Mouse (Mus musculus): Measurements from ENCODE around the gene Lsg1.

The Lsg1 gene

GRCm38 (mm10) chr16:30600431-30601045 lies 13.1 kb upstream of the Lsg1 start:
- peak; percentile 25 to 36 for DNase-seq

- peak; percentile 70 to 73 for DNase-seq
Observed at GRCm38 (mm10) chr16:30599491-30600268, 12.3 kb upstream of the Lsg1 start, which contains the start of gene Fam43a. Gene Fam43a, plus strand, starts transcription at chr16:30599723.

- DNase-seq, result peak; percentile 76 to 83
Observed at GRCm38 (mm10) chr16:30596959-30597681, 9.7 kb upstream of the Lsg1 start.

GRCm38 (mm10) chr16:30595835-30596557 lies 8.6 kb upstream of the Lsg1 start:
- DNase-seq, result no peak

GRCm38 (mm10) chr16:30595356-30595755 lies 8.0 kb upstream of the Lsg1 start:
- DNase-seq, result no peak

- DNase-seq, result no peak
Observed at GRCm38 (mm10) chr16:30591990-30592389, 4.6 kb upstream of the Lsg1 start.

DNA sequence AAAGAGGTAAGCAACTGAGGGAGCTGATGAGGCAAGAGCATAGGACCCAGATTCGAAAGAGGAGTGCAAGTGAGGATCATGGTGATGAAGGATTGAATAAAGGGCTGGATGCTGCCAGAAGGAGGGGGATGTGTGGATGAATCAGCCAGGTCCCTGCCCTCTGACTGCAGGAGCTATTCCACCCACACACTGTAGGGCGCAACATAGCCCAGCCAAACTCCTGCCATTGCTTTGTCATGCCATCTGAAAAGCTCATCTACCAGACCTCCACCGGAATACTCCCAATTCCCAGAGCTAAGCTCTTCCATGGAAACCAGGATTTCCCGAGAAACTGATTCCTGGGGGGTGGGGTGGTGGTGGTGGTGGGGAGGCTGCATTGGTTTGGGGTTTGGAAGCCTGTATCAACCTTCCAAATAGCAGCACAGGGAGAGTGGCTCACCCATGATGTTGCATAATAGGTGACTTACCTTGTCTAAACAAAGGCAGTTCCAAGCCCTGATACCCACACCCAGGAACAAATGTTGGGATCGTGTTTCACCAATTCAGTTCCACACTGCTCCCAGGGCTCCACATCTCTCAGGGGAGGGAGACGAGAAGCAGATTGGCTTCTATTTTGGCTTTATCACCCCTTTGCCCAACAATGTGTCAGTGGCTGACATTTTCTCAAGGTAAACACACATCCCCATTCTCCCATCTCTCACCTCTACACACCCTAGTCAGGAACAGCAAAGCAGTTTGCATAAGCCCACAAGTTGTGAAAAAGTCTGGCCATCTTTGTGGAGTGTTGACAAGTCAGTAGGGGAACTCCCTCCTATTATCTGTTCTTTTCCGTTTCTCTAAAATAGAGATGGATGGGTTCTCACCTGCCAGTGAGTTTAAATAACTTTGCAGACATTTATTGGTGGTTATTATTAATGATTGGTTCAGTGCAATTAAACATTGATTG lies 3.1 kb upstream of the Lsg1 start:
- DNase-seq, result no peak

- DNase-seq, result no peak
Observed at GRCm38 (mm10) chr16:30586935-30587493, 378 bp downstream of the Lsg1 start.

GRCm38 (mm10) chr16:30580765-30581164 lies 6.6 kb downstream of the Lsg1 start:
- DNase-seq, result no peak

- no peak for DNase-seq
Observed at GRCm38 (mm10) chr16:30576392-30576791, 11.0 kb downstream of the Lsg1 start.

DNA sequence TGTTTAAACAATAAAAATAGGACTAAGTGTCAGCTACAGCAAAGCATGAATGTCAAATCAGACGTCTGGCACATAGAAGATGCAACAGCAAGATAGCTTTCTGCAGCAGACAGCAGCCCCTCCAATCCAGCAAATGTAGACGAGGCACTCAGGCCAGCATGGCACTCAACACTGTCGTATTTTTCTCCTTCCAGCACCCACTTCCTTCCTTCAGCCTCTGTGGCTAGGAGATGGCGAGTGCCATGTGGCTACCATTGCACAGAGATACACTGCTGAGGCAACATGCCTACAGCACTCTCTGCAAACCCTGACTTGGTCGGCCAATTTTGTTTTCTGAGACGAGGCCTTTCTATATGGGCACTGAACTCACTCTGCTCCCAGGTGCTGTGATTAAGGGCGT lies 11.6 kb downstream of the Lsg1 start:
- no peak for DNase-seq

DNA sequence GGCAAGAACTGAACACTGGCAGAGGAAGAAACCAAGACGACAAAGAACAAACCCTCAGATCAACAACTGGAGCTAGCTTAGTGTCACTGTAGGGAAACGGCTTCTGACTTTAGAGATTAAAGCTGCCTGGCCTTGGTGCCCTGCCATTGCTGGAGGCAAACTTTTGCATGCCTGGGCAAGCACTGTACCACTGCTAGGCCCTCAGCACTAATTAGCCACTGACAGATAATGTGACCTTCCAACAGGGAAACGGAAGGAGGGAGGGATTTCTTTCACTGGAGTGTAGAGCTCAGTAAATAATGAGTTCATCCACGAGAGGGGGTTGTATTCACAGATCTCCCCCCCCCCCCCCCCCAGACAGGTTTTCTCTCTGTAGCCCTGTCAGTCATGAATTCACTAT lies 15.2 kb downstream of the Lsg1 start:
- no peak for DNase-seq

DNA sequence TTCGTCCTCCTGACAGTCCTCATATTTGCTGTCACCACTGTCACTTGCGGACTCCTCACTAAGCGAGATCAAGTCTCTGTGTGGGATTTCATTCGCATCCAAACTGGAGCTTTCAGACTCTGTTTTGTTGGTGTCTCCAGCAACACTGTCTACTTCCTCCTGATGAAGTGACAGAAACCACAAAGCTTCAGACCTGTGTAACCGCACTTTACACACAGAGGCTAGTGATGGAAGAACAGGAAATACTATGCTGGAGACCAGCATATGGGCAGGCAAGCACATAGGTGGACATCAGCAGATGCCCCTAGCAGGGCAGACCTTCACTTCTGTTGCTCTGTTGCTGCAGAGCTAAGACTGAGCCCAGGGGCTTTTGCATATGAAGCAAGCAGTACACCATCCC lies 16.0 kb downstream of the Lsg1 start:
- DNase-seq, result no peak

DNA sequence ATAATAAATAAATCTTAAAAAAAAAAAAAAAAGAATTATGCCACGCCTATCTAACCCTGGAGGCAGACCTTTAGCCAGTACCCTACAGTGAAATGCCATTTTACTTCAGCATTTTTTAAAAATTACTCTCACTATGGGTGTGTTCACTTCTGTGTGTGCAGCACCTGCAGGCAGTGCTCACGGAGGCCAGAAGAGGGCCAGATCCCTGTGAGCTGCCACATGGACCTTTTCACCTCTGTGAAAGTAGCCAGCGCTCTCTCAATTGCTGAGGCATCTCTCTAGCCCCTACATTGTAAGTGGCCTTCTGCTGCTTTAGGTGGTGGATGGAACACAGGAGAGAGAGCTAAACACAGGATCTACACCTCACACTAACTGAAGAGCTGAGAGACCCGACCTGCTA lies 17.2 kb downstream of the Lsg1 start:
- no peak for DNase-seq

GRCm38 (mm10) chr16:30565631-30566030 lies 21.8 kb downstream of the Lsg1 start:
- DNase-seq, result no peak

- DNase-seq, result no peak
Observed at GRCm38 (mm10) chr16:30560601-30561000, 26.8 kb downstream of the Lsg1 start.

GRCm38 (mm10) chr16:30559312-30559992 lies 27.9 kb downstream of the Lsg1 start:
- DNase-seq, result no peak

DNA sequence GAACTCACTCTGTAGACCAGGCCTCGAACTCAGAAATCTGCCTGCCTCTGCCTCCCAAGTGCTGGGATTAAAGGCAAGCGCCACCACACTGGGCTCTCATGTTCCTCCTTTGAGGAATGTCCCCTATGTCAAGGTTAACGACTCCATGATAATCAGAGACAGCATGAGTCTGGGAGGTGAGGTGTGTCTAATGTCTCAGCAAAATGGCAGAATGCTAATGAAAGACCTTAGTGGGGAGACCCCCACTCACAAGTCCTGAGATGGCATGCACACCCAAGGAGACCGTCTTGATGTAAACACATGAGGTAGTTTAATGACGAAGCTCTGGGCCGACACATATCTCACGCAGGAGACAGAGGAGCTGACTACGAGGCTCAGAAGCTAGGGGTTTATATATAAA lies 33.3 kb downstream of the Lsg1 start:
- DNase-seq, result no peak

DNA sequence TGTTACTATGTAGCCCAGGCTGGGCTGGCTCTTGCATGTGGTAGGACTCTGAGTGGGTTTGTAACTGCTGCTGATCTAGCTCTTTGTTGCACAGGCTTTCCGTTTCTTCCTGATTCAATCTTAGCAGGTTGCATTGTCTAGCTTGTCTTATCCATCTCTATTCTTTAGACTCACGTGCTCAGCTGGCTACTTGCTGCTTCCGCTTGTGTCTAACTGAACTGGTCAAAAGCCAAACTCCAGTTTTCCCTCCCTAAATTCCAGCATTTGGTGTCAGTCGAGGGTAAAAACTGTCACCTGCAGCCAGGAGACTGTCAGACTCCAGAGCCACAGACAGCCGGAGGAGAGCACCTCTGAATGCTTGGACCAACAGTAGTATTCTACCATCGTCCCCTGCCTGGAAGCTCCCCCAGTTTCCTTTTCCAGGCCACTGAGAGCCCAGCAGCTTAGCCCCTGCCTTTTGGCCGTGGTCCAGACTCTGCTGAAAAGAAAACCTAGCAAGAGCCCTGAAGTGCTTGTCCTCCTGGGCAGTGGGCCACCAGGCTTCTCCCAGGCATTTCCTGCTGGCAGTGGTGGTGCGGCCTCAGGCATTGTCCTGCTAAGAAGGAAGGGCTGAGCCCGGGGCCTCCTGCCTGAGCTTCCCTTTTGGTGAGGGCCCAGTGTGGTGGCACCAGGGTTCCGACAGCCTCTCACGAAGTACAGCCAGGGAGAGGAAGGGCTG lies 34.6 kb downstream of the Lsg1 start:
- no peak for DNase-seq

DNA sequence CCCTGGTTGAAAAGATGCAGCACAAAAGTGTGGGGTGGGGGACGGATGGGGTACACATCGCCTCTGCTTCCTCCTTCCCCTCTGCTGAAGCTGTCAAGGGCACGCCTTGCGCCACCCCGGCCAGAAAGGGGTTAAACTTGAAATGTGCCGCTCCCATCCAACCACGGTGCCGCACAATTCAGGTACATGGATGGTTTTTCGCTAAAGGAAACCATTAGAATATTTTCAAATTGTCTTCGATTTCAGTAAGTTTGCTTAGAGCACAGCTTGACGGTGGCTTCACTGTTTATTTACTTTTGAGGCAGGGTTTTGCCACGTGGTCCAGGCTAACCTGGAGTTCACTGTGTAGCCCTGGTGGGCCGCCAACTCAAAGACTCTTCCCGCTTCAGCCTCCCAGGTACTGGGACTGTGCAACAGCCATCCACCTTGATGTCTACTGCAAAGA lies 36.6 kb downstream of the Lsg1 start, which contains the start of gene Tmem44:
Tmem44 (minus strand) TSS at position 95 of the 445 bp plus-strand sequence.
- no peak for DNase-seq
